ENCODE assay signal across 10 mouse cellular contexts in genomic region chr14:99043499-99043898, GRCm38 (mm10). TPM values are rescaled to one million over a fixed set of nuclear protein-coding genes. Genes with fewer than 3 reads are reported as not detected.
DNase-seq lines count a peak whose midpoint lies in the region; ATAC-seq lines count a peak whose summit lies in the region.
"Had no signal": no experiment of that assay in that cellular context is flagged by ENCODE, and none has a peak within 500 bp of the region (broad histone marks: within the 10 kb centered on the region; RNA-seq: fewer than 3 reads in every experiment).

No protein-coding gene starts in this region.

- H3K27ac ChIP-seq in heart, embryonic 10.5 days, result no peak overlapping the region
- H3K27ac ChIP-seq in forebrain, embryonic 12.5 days, result 0 out of 2 replicates have a peak overlapping the region, but pooled peaks have one; percentile 19
- H3K27ac ChIP-seq in limb, embryonic 15.5 days, result no peak overlapping the region

- DNase-seq in heart, embryonic 10.5 days (ENCODE audit: low spot score), result no peak
- DNase-seq in heart, adult 18-20 months, result no peak
- peak; percentile 37 for DNase-seq in CD4-positive helper T cell, adult 2 months (ENCODE audit: low read depth, low spot score)
- no peak for DNase-seq in adrenal gland, adult (ENCODE audit: inconsistent age in 2 of 2, low spot score in 1 of 2)
- DNase-seq in right cerebral cortex, adult 18-20 months, result no peak
- no peak for DNase-seq in cerebellum, postnatal 14 days
- DNase-seq: layer of hippocampus, postnatal 36 days; thymus, adult 2 months had no signal

- peak overlapping the region; percentile 73 for H3K4me2 ChIP-seq in forebrain, embryonic 12.5 days
- 0 out of 2 replicates have a peak overlapping the region, but pooled peaks have one; percentile 42 for H3K4me2 ChIP-seq in limb, embryonic 15.5 days

- 68% methylated on average over 1 of the region's 1 CpGs for WGBS in heart, embryonic 10.5 days
- WGBS in forebrain, embryonic 12.5 days, result 31% methylated on average over 1 of the region's 1 CpGs
- 54% methylated on average over 1 of the region's 1 CpGs for WGBS in limb, embryonic 15.5 days

- H3K4me3 ChIP-seq in heart, embryonic 10.5 days, result peak overlapping the region; percentile 86
- H3K4me3 ChIP-seq in forebrain, embryonic 12.5 days (replicated peaks), result 0 out of 2 replicates have a peak overlapping the region, but pooled peaks have one; percentile 87
- peak overlapping the region; percentile 98; the same call in 1 of the 2 replicates for H3K4me3 ChIP-seq in limb, embryonic 15.5 days

- H3K4me1 ChIP-seq in heart, embryonic 10.5 days, result peaks cover 27% of the 10 kb centered on the region
- peaks cover 22% of the 10 kb centered on the region for H3K4me1 ChIP-seq in forebrain, embryonic 12.5 days
- peaks cover 23% of the 10 kb centered on the region for H3K4me1 ChIP-seq in limb, embryonic 15.5 days

- ATAC-seq in forebrain, embryonic 12.5 days (ENCODE audit: low FRiP score), result no peak
- no peak for ATAC-seq in limb, embryonic 15.5 days (ENCODE audit: insufficient number of reproducible peaks, low FRiP score, low TSS enrichment, low read depth)

- H3K36me3 ChIP-seq in heart, embryonic 10.5 days, result peaks cover 16% of the 10 kb centered on the region; the same call in 1 of the 2 replicates
- 0 out of 2 replicates have a peak, but pooled peaks cover 5% of the 10 kb centered on the region for H3K36me3 ChIP-seq in forebrain, embryonic 12.5 days (replicated peaks)
- peaks cover 13% of the 10 kb centered on the region; the same call in 1 of the 2 replicates for H3K36me3 ChIP-seq in limb, embryonic 15.5 days

- no peaks in the 10 kb centered on the region for H3K9me3 ChIP-seq in heart, embryonic 10.5 days
- no peaks in the 10 kb centered on the region for H3K9me3 ChIP-seq in forebrain, embryonic 12.5 days
- no peaks in the 10 kb centered on the region for H3K9me3 ChIP-seq in limb, embryonic 15.5 days

- H3K9ac ChIP-seq in forebrain, embryonic 12.5 days, result 0 out of 2 replicates have a peak overlapping the region, but pooled peaks have one; percentile 80
- H3K9ac ChIP-seq in limb, embryonic 15.5 days, result no peak overlapping the region

- H3K27me3 ChIP-seq in heart, embryonic 10.5 days (ENCODE audit: insufficient read depth, poor library complexity, severe bottlenecking), result no peaks in the 10 kb centered on the region
- H3K27me3 ChIP-seq in forebrain, embryonic 12.5 days, result no peaks in the 10 kb centered on the region
- H3K27me3 ChIP-seq in limb, embryonic 15.5 days, result no peaks in the 10 kb centered on the region

RNA-seq across cellular contexts. Expression of gene Mzt1, which starts 2.4 kb away (rescaled TPM):
- polyA plus RNA-seq in heart, embryonic 10.5 days (2016; fragmentation: Nextera tagmentation; extraction: Ambion mirVana), result 92.2 and 95.7 TPM in 2 replicates
- 10 to 100 TPM; 41.4 to 46.5 TPM for total RNA-seq in heart, adult 18-20 months (2021)
- polyA plus RNA-seq in forebrain, embryonic 12.5 days (2016; fragmentation: Nextera tagmentation; extraction: Ambion mirVana), result 142 and 143 TPM in 2 replicates
- polyA plus RNA-seq in limb, embryonic 15.5 days (2015; fragmentation: Nextera tagmentation; extraction: Ambion mirVana), result 64.7 and 70.1 TPM in 2 replicates

RNA-seq across cellular contexts. Expression of gene Bora, which starts 2.5 kb away (rescaled TPM):
- 58.1 and 65.2 TPM in 2 replicates for polyA plus RNA-seq in heart, embryonic 10.5 days (2016; fragmentation: Nextera tagmentation; extraction: Ambion mirVana)
- total RNA-seq in heart, adult 18-20 months (2021), result under 1 TPM; 0.57 to 0.64 TPM
- 68.0 and 77.7 TPM in 2 replicates for polyA plus RNA-seq in forebrain, embryonic 12.5 days (2016; fragmentation: Nextera tagmentation; extraction: Ambion mirVana)
- 45.1 and 46.4 TPM in 2 replicates for polyA plus RNA-seq in limb, embryonic 15.5 days (2015; fragmentation: Nextera tagmentation; extraction: Ambion mirVana)

RNA-seq across cellular contexts. Expression of gene Rpl36a-ps1, which starts 49.4 kb away (rescaled TPM):
- 0.46 and 1.5 TPM in 2 replicates for polyA plus RNA-seq in heart, embryonic 10.5 days (2016; fragmentation: Nextera tagmentation; extraction: Ambion mirVana)
- total RNA-seq in heart, adult 18-20 months (2021), result 1 to 10 TPM; 3.8 to 6.5 TPM
- 2.2 and 3.3 TPM in 2 replicates for polyA plus RNA-seq in forebrain, embryonic 12.5 days (2016; fragmentation: Nextera tagmentation; extraction: Ambion mirVana)
- polyA plus RNA-seq in limb, embryonic 15.5 days (2015; fragmentation: Nextera tagmentation; extraction: Ambion mirVana), result 0.63 and 0.82 TPM in 2 replicates
- polyA plus RNA-seq: thymus, adult 2 months had no signal

RNA-seq across cellular contexts. Expression of gene Pibf1, which starts 55.7 kb away (rescaled TPM):
- 16.4 and 18.5 TPM in 2 replicates for polyA plus RNA-seq in heart, embryonic 10.5 days (2016; fragmentation: Nextera tagmentation; extraction: Ambion mirVana)
- 1 to 10 TPM; 7.7 to 8.3 TPM for total RNA-seq in heart, adult 18-20 months (2021)
- 24.1 and 24.7 TPM in 2 replicates for polyA plus RNA-seq in forebrain, embryonic 12.5 days (2016; fragmentation: Nextera tagmentation; extraction: Ambion mirVana)
- polyA plus RNA-seq in limb, embryonic 15.5 days (2015; fragmentation: Nextera tagmentation; extraction: Ambion mirVana), result 15.9 and 16.0 TPM in 2 replicates

RNA-seq across cellular contexts. Expression of gene Dis3, which starts 56.1 kb away (rescaled TPM):
- 29.1 and 37.2 TPM in 2 replicates for polyA plus RNA-seq in heart, embryonic 10.5 days (2016; fragmentation: Nextera tagmentation; extraction: Ambion mirVana)
- total RNA-seq in heart, adult 18-20 months (2021), result 10 to 100 TPM in 1 of 2 experiments, 1 to 10 TPM in 1; 9.4 to 10.3 TPM
- polyA plus RNA-seq in forebrain, embryonic 12.5 days (2016; fragmentation: Nextera tagmentation; extraction: Ambion mirVana), result 43.9 and 47.6 TPM in 2 replicates
- 24.7 and 29.8 TPM in 2 replicates for polyA plus RNA-seq in limb, embryonic 15.5 days (2015; fragmentation: Nextera tagmentation; extraction: Ambion mirVana)
